Mouse (Mus musculus): ENCODE measurements at regions not wholly inside any gene's neighbourhood (a gene's known extent, or its start where the extent isn't known, plus 50 kb on each side); places are given as distances from the start of the nearest gene placed in this dataset.

GRCm38 (mm10) chr15:24596242-24596641, 817.3 kb downstream of the Basp1 start:
- H3K4me1 ChIP-seq (ENCODE audit: control insufficient read depth, insufficient read depth, low read length) = no peaks in the 10 kb centered on the region
- H3K27me3 ChIP-seq (ENCODE audit: control insufficient read depth, insufficient read depth, low read length) = no peaks in the 10 kb centered on the region
- H3K36me3 ChIP-seq (ENCODE audit: control insufficient read depth, insufficient read depth) = no peaks in the 10 kb centered on the region
- H3K9ac ChIP-seq (ENCODE audit: low read length) = no peak overlapping the region
- no peak for ATAC-seq (replicated peaks; ENCODE audit: extremely low read depth, insufficient read depth, low FRiP score)
- H3K9me3 ChIP-seq (replicated peaks; ENCODE audit: control insufficient read depth, low read length) = no peaks in the 10 kb centered on the region
- no peak overlapping the region for H3K27ac ChIP-seq (ENCODE audit: low read length)
- H3K4me3 ChIP-seq (ENCODE audit: low read length) = no peak overlapping the region
- WGBS = 40% methylated on average over 4 of the region's 4 CpGs
- H3K4me2 ChIP-seq (ENCODE audit: low read depth, low read length) = no peak overlapping the region

- no peaks in the 10 kb centered on the region for H3K4me1 ChIP-seq (ENCODE audit: control insufficient read depth, insufficient read depth, low read length)
- no peak for ATAC-seq (replicated peaks; ENCODE audit: extremely low read depth, insufficient read depth, low FRiP score)
- H3K36me3 ChIP-seq (ENCODE audit: control insufficient read depth, insufficient read depth) = no peaks in the 10 kb centered on the region
- WGBS = 23% methylated on average over 4 of the region's 4 CpGs
- no peak overlapping the region for H3K27ac ChIP-seq (ENCODE audit: low read length)
- H3K27me3 ChIP-seq (ENCODE audit: control insufficient read depth, insufficient read depth, low read length) = no peaks in the 10 kb centered on the region
- no peak overlapping the region for H3K4me3 ChIP-seq (ENCODE audit: low read length)
- H3K4me2 ChIP-seq (ENCODE audit: low read depth, low read length) = no peak overlapping the region
- no peak overlapping the region for H3K9ac ChIP-seq (ENCODE audit: low read length)
- H3K9me3 ChIP-seq (replicated peaks; ENCODE audit: control insufficient read depth, low read length) = no peaks in the 10 kb centered on the region
Observed at GRCm38 (mm10) chr15:24588943-24589342, 824.6 kb downstream of the Basp1 start.

GRCm38 (mm10) chr15:24566981-24567380, 846.6 kb downstream of the Basp1 start:
- no peak overlapping the region for H3K9ac ChIP-seq (ENCODE audit: low read length)
- H3K9me3 ChIP-seq (replicated peaks; ENCODE audit: control insufficient read depth, low read length) = no peaks in the 10 kb centered on the region
- WGBS = 58% methylated on average over 3 of the region's 3 CpGs
- no peak overlapping the region for H3K4me2 ChIP-seq (ENCODE audit: low read depth, low read length)
- H3K4me1 ChIP-seq (ENCODE audit: control insufficient read depth, insufficient read depth, low read length) = no peaks in the 10 kb centered on the region
- no peak overlapping the region for H3K27ac ChIP-seq (ENCODE audit: low read length)
- no peaks in the 10 kb centered on the region for H3K27me3 ChIP-seq (ENCODE audit: control insufficient read depth, insufficient read depth, low read length)
- no peak overlapping the region for H3K4me3 ChIP-seq (ENCODE audit: low read length)
- no peak for ATAC-seq (replicated peaks; ENCODE audit: extremely low read depth, insufficient read depth, low FRiP score)
- no peaks in the 10 kb centered on the region for H3K36me3 ChIP-seq (ENCODE audit: control insufficient read depth, insufficient read depth)

- ATAC-seq (replicated peaks; ENCODE audit: extremely low read depth, insufficient read depth, low FRiP score) = no peak
- 80% methylated on average over 4 of the region's 4 CpGs for WGBS
Observed at GRCm38 (mm10) chr15:24556806-24557205, 856.8 kb downstream of the Basp1 start.

GRCm38 (mm10) chr15:24550108-24550507, 863.5 kb downstream of the Basp1 start:
- Histone ChIP-seq H3K4me1 (ENCODE audit: control insufficient read depth, insufficient read depth, low read length) (no peaks in the 10 kb centered on the region), H3K4me3 (ENCODE audit: low read length) (no peak overlapping the region), H3K9ac (ENCODE audit: low read length) (no peak overlapping the region), H3K4me2 (ENCODE audit: low read depth, low read length) (no peak overlapping the region), H3K27ac (ENCODE audit: low read length) (no peak overlapping the region), H3K27me3 (ENCODE audit: control insufficient read depth, insufficient read depth, low read length) (no peaks in the 10 kb centered on the region), H3K36me3 (ENCODE audit: control insufficient read depth, insufficient read depth) (no peaks in the 10 kb centered on the region), H3K9me3 (replicated peaks; ENCODE audit: control insufficient read depth, low read length) (no peaks in the 10 kb centered on the region)
- 86% methylated on average over 3 of the region's 3 CpGs for WGBS
- no peak for ATAC-seq (replicated peaks; ENCODE audit: extremely low read depth, insufficient read depth, low FRiP score)

More at GRCm38 (mm10) chr15:24556806-24557205, 856.8 kb downstream of the Basp1 start:
- Histone ChIP-seq H3K4me3 (ENCODE audit: low read length) (no peak overlapping the region), H3K4me2 (ENCODE audit: low read depth, low read length) (no peak overlapping the region), H3K4me1 (ENCODE audit: control insufficient read depth, insufficient read depth, low read length) (no peaks in the 10 kb centered on the region), H3K27me3 (ENCODE audit: control insufficient read depth, insufficient read depth, low read length) (no peaks in the 10 kb centered on the region), H3K9me3 (replicated peaks; ENCODE audit: control insufficient read depth, low read length) (no peaks in the 10 kb centered on the region), H3K9ac (ENCODE audit: low read length) (no peak overlapping the region), H3K27ac (ENCODE audit: low read length) (no peak overlapping the region), H3K36me3 (ENCODE audit: control insufficient read depth, insufficient read depth) (no peaks in the 10 kb centered on the region)

- Histone ChIP-seq H3K4me3 (ENCODE audit: low read length) (no peak overlapping the region), H3K4me1 (ENCODE audit: control insufficient read depth, insufficient read depth, low read length) (no peaks in the 10 kb centered on the region), H3K9ac (ENCODE audit: low read length) (no peak overlapping the region), H3K27me3 (ENCODE audit: control insufficient read depth, insufficient read depth, low read length) (no peaks in the 10 kb centered on the region), H3K4me2 (ENCODE audit: low read depth, low read length) (no peak overlapping the region), H3K9me3 (replicated peaks; ENCODE audit: control insufficient read depth, low read length) (no peaks in the 10 kb centered on the region), H3K27ac (ENCODE audit: low read length) (no peak overlapping the region), H3K36me3 (ENCODE audit: control insufficient read depth, insufficient read depth) (no peaks in the 10 kb centered on the region)
- 76% methylated on average over 3 of the region's 3 CpGs for WGBS
- no peak for ATAC-seq (replicated peaks; ENCODE audit: extremely low read depth, insufficient read depth, low FRiP score)
Observed at GRCm38 (mm10) chr15:24530065-24530464, 883.5 kb downstream of the Basp1 start.

- WGBS = 67% methylated on average over 5 of the region's 5 CpGs
- H3K4me3 ChIP-seq (ENCODE audit: low read length) = no peak overlapping the region
- ATAC-seq (replicated peaks; ENCODE audit: extremely low read depth, insufficient read depth, low FRiP score) = no peak
- H3K9me3 ChIP-seq (replicated peaks; ENCODE audit: control insufficient read depth, low read length) = no peaks in the 10 kb centered on the region
- no peaks in the 10 kb centered on the region for H3K36me3 ChIP-seq (ENCODE audit: control insufficient read depth, insufficient read depth)
- H3K27me3 ChIP-seq (ENCODE audit: control insufficient read depth, insufficient read depth, low read length) = no peaks in the 10 kb centered on the region
- H3K4me1 ChIP-seq (ENCODE audit: control insufficient read depth, insufficient read depth, low read length) = no peaks in the 10 kb centered on the region
- no peak overlapping the region for H3K27ac ChIP-seq (ENCODE audit: low read length)
- no peak overlapping the region for H3K4me2 ChIP-seq (ENCODE audit: low read depth, low read length)
- H3K9ac ChIP-seq (ENCODE audit: low read length) = no peak overlapping the region
Observed at GRCm38 (mm10) chr15:24527379-24527778, 886.2 kb downstream of the Basp1 start.

- H3K4me3 ChIP-seq (ENCODE audit: low read length) = no peak overlapping the region
- no peak overlapping the region for H3K27ac ChIP-seq (ENCODE audit: low read length)
- H3K4me1 ChIP-seq (ENCODE audit: control insufficient read depth, insufficient read depth, low read length) = no peaks in the 10 kb centered on the region
- H3K36me3 ChIP-seq (ENCODE audit: control insufficient read depth, insufficient read depth) = no peaks in the 10 kb centered on the region
- H3K9ac ChIP-seq (ENCODE audit: low read length) = no peak overlapping the region
- no peaks in the 10 kb centered on the region for H3K9me3 ChIP-seq (replicated peaks; ENCODE audit: control insufficient read depth, low read length)
- no peak for ATAC-seq (replicated peaks; ENCODE audit: extremely low read depth, insufficient read depth, low FRiP score)
- H3K27me3 ChIP-seq (ENCODE audit: control insufficient read depth, insufficient read depth, low read length) = no peaks in the 10 kb centered on the region
- WGBS = 68% methylated on average over 9 of the region's 9 CpGs
- no peak overlapping the region for H3K4me2 ChIP-seq (ENCODE audit: low read depth, low read length)
Observed at GRCm38 (mm10) chr15:24513926-24514325, 899.6 kb downstream of the Basp1 start.

- H3K27ac ChIP-seq (ENCODE audit: low read length) = no peak overlapping the region
- 63% methylated on average over 9 of the region's 9 CpGs for WGBS
- H3K4me2 ChIP-seq (ENCODE audit: low read depth, low read length) = no peak overlapping the region
Observed at GRCm38 (mm10) chr15:24501907-24502559, 911.5 kb downstream of the Basp1 start.

More at GRCm38 (mm10) chr15:24501907-24502559, 911.5 kb downstream of the Basp1 start:
- Histone ChIP-seq H3K27me3 (ENCODE audit: control insufficient read depth, insufficient read depth, low read length) (no peaks in the 10 kb centered on the region), H3K9ac (ENCODE audit: low read length) (no peak overlapping the region), H3K36me3 (ENCODE audit: control insufficient read depth, insufficient read depth) (no peaks in the 10 kb centered on the region), H3K4me3 (ENCODE audit: low read length) (no peak overlapping the region), H3K4me1 (ENCODE audit: control insufficient read depth, insufficient read depth, low read length) (no peaks in the 10 kb centered on the region), H3K9me3 (replicated peaks; ENCODE audit: control insufficient read depth, low read length) (no peaks in the 10 kb centered on the region)
- ATAC-seq (replicated peaks; ENCODE audit: extremely low read depth, insufficient read depth, low FRiP score) = no peak

Measured in heart, embryonic 16.5 days (tissue).